7 mouse cellular contexts compared by ENCODE assay signal in genomic region chr11:94472916-94473706, GRCm38 (mm10). TPM values are rescaled to one million over a fixed set of nuclear protein-coding genes. Genes with fewer than 3 reads are reported as not detected.
A peak's percentile ranks its signal among the peaks of the same experiment; 100 is the strongest.
DNase-seq lines count a peak whose midpoint lies in the region; ATAC-seq lines count a peak whose summit lies in the region.

No protein-coding gene starts in this region.

- H3K9me3 ChIP-seq in lung, embryonic 15.5 days: no peaks in the 10 kb centered on the region
- no peaks in the 10 kb centered on the region for H3K9me3 ChIP-seq in heart, embryonic 16.5 days (replicated peaks; ENCODE audit: control insufficient read depth, low read length)
- no peaks in the 10 kb centered on the region for H3K9me3 ChIP-seq in midbrain, embryonic 11.5 days (ENCODE audit: control insufficient read depth, low read length)

- peak overlapping the region; percentile 71 for H3K4me3 ChIP-seq in lung, embryonic 15.5 days
- H3K4me3 ChIP-seq in heart, embryonic 16.5 days (ENCODE audit: low read length): peak overlapping the region; percentile 60
- peak overlapping the region; percentile 72 for H3K4me3 ChIP-seq in midbrain, embryonic 11.5 days (ENCODE audit: low read depth, low read length)

- peak overlapping the region; percentile 87 for H3K4me2 ChIP-seq in lung, embryonic 15.5 days
- H3K4me2 ChIP-seq in heart, embryonic 16.5 days (ENCODE audit: low read depth, low read length): peak overlapping the region; percentile 86
- peak overlapping the region; percentile 98 for H3K4me2 ChIP-seq in midbrain, embryonic 11.5 days

- ATAC-seq in lung, embryonic 15.5 days (ENCODE audit: borderline replicate concordance, extremely low read depth, low FRiP score, low TSS enrichment): no peak
- no peak for ATAC-seq in heart, embryonic 16.5 days (replicated peaks; ENCODE audit: extremely low read depth, insufficient read depth, low FRiP score)
- peak; percentile 5; the same call in 1 of the 2 replicates for ATAC-seq in midbrain, embryonic 11.5 days (ENCODE audit: low FRiP score)

- peak overlapping the region; percentile 96 for H3K27ac ChIP-seq in lung, embryonic 15.5 days
- no peak overlapping the region for H3K27ac ChIP-seq in heart, embryonic 16.5 days (ENCODE audit: low read length)
- H3K27ac ChIP-seq in midbrain, embryonic 11.5 days (ENCODE audit: low read depth, low read length): peak overlapping the region; percentile 57; the same call in 1 of the 2 replicates

- no peaks in the 10 kb centered on the region for H3K36me3 ChIP-seq in lung, embryonic 15.5 days
- no peaks in the 10 kb centered on the region for H3K36me3 ChIP-seq in heart, embryonic 16.5 days (ENCODE audit: control insufficient read depth, insufficient read depth)
- no peaks in the 10 kb centered on the region for H3K36me3 ChIP-seq in midbrain, embryonic 11.5 days (ENCODE audit: control insufficient read depth, insufficient read depth, low read length)

- H3K27me3 ChIP-seq in lung, embryonic 15.5 days: peaks cover 66% of the 10 kb centered on the region
- peaks cover 48% of the 10 kb centered on the region for H3K27me3 ChIP-seq in heart, embryonic 16.5 days (ENCODE audit: control insufficient read depth, insufficient read depth, low read length)
- H3K27me3 ChIP-seq in midbrain, embryonic 11.5 days (ENCODE audit: control insufficient read depth, insufficient read depth, low read length): peaks cover 18% of the 10 kb centered on the region; the same call in 1 of the 2 replicates

- DNase-seq in lung, postnatal 25 days (ENCODE audit: low spot score): no peak
- peak; percentile 52 for DNase-seq in embryo, embryonic 9.5 days (ENCODE audit: extremely low spot score)
- DNase-seq in midbrain, embryonic 11.5 days (ENCODE audit: low spot score, missing footprints): peak; percentile 96
- no peak for DNase-seq in urinary bladder, postnatal 10 days (ENCODE audit: low spot score)
- DNase-seq in urinary bladder, adult 18-20 months (ENCODE audit: low spot score in 2 of 2): no peak

- H3K9ac ChIP-seq in lung, embryonic 15.5 days: peak overlapping the region; percentile 69
- peak overlapping the region; percentile 72 for H3K9ac ChIP-seq in heart, embryonic 16.5 days (ENCODE audit: low read length)
- peak overlapping the region; percentile 92 for H3K9ac ChIP-seq in midbrain, embryonic 11.5 days (ENCODE audit: low read length)

- 1% methylated on average over 49 of the region's 52 CpGs for WGBS in lung, embryonic 15.5 days
- WGBS in heart, embryonic 16.5 days: 1% methylated on average over 51 of the region's 52 CpGs
- WGBS in midbrain, embryonic 11.5 days: under 1% methylated on average over 51 of the region's 52 CpGs

- peaks cover 68% of the 10 kb centered on the region for H3K4me1 ChIP-seq in lung, embryonic 15.5 days
- H3K4me1 ChIP-seq in heart, embryonic 16.5 days (ENCODE audit: control insufficient read depth, insufficient read depth, low read length): peaks cover 32% of the 10 kb centered on the region
- H3K4me1 ChIP-seq in midbrain, embryonic 11.5 days (ENCODE audit: control insufficient read depth, insufficient read depth, low read length): peaks cover 55% of the 10 kb centered on the region

RNA-seq across cellular contexts. Expression of gene Cacna1g, which starts 0.9 kb away (rescaled TPM):
- polyA plus RNA-seq in lung, embryonic 15.5 days (2015; fragmentation: Nextera tagmentation; extraction: Ambion mirVana): 7.3 and 7.7 TPM in 2 replicates
- polyA plus RNA-seq in heart, embryonic 16.5 days (2015; fragmentation: Nextera tagmentation; extraction: Ambion mirVana): 5.8 and 7.6 TPM in 2 replicates
- 7.6 and 9.3 TPM in 2 replicates for polyA plus RNA-seq in midbrain, embryonic 11.5 days (2014; fragmentation: Nextera tagmentation; extraction: Ambion mirVana)

RNA-seq across cellular contexts. Expression of gene Spata20, which starts 12.9 kb away (rescaled TPM):
- polyA plus RNA-seq in lung, embryonic 15.5 days (2015; fragmentation: Nextera tagmentation; extraction: Ambion mirVana): 0.06 and 0.31 TPM in 2 replicates
- 0.08 and 0.25 TPM in 2 replicates for polyA plus RNA-seq in heart, embryonic 16.5 days (2015; fragmentation: Nextera tagmentation; extraction: Ambion mirVana)
- not detected in 2 replicates for polyA plus RNA-seq in midbrain, embryonic 11.5 days (2014; fragmentation: Nextera tagmentation; extraction: Ambion mirVana)

RNA-seq across cellular contexts. Expression of gene Epn3, which starts 26.7 kb away (rescaled TPM):
- 16.8 and 17.3 TPM in 2 replicates for polyA plus RNA-seq in lung, embryonic 15.5 days (2015; fragmentation: Nextera tagmentation; extraction: Ambion mirVana)
- 13.6 and 17.9 TPM in 2 replicates for polyA plus RNA-seq in heart, embryonic 16.5 days (2015; fragmentation: Nextera tagmentation; extraction: Ambion mirVana)
- polyA plus RNA-seq in midbrain, embryonic 11.5 days (2014; fragmentation: Nextera tagmentation; extraction: Ambion mirVana): 0.27 and 0.50 TPM in 2 replicates

RNA-seq across cellular contexts. Expression of gene Mycbpap, which starts 48.4 kb away (rescaled TPM):
- 4.6 and 5.4 TPM in 2 replicates for polyA plus RNA-seq in lung, embryonic 15.5 days (2015; fragmentation: Nextera tagmentation; extraction: Ambion mirVana)
- 5.7 and 9.1 TPM in 2 replicates for polyA plus RNA-seq in heart, embryonic 16.5 days (2015; fragmentation: Nextera tagmentation; extraction: Ambion mirVana)
- polyA plus RNA-seq in midbrain, embryonic 11.5 days (2014; fragmentation: Nextera tagmentation; extraction: Ambion mirVana): 3.7 and 4.1 TPM in 2 replicates

Comparison
In these comparisons a context has a peak if more than half of its experiments do, and no peak if none do; other contexts are left out.
1. DNase-seq: peak in embryo, embryonic 9.5 days (single experiment) and midbrain, embryonic 11.5 days (single experiment); none in lung, postnatal 25 days (single experiment), urinary bladder, postnatal 10 days (single experiment) and urinary bladder, adult 18-20 months (0 of 2).
2. Peak in every context shown above with its lines, with median percentiles within 50 percentile points of each other: H3K4me2 ChIP-seq, H3K4me3 ChIP-seq and H3K9ac ChIP-seq.